Mouse (Mus musculus) limb, embryonic 13.5 days (tissue): ENCODE results near the gene Galnt9. TPM values are rescaled to one million over a fixed set of nuclear protein-coding genes. Genes with fewer than 3 reads are reported as not detected.

ENCODE experiments used
- ATAC-seq: fragments of 200-750 bp; cut with Nextera tagmentation; 2 replicates; pipeline ENCODE4 v1.8.0; 2017; ENCODE audit warnings: low read depth, moderate number of reproducible peaks, moderate TSS enrichment; ENCODE audit not compliant: low FRiP score
- H3K27ac ChIP-seq: fragments of 300-500 bp; sonication (generic); 2 replicates; pipeline ENCODE4 v1.5.1; 2015; ENCODE audit warnings: inconsistent platforms, mild to moderate bottlenecking, moderate library complexity
- H3K27me3 ChIP-seq: fragments of 300-500 bp; sonication (generic); 2 replicates; pipeline ENCODE4 v1.6.1; 2015; ENCODE audit warnings: mild to moderate bottlenecking, inconsistent platforms
- H3K36me3 ChIP-seq: fragments of 300-500 bp; sonication (generic); 2 replicates; pipeline ENCODE4 v1.6.1; 2015; ENCODE audit warnings: inconsistent platforms, mild to moderate bottlenecking, moderate library complexity
- H3K4me1 ChIP-seq: fragments of 300-500 bp; sonication (generic); 2 replicates; pipeline ENCODE4 v1.6.1; 2015; ENCODE audit warnings: inconsistent platforms
- H3K4me2 ChIP-seq: fragments of 300-500 bp; sonication (generic); replicated peaks from 2 replicates; pipeline ENCODE4 v1.6.1; 2015; ENCODE audit warnings: inconsistent platforms, mild to moderate bottlenecking, moderate library complexity
- H3K4me3 ChIP-seq: fragments of 300-500 bp; sonication (generic); 2 replicates; pipeline ENCODE4 v1.5.1; 2015; ENCODE audit warnings: moderate library complexity, mild to moderate bottlenecking, inconsistent platforms
- H3K9ac ChIP-seq: fragments of 300-500 bp; sonication (generic); 2 replicates; pipeline ENCODE4 v1.6.1; 2015; ENCODE audit warnings: mild to moderate bottlenecking, inconsistent platforms
- H3K9me3 ChIP-seq: fragments of 300-500 bp; sonication (generic); 2 replicates; pipeline ENCODE4 v1.6.1; 2016; ENCODE audit warnings: inconsistent platforms
- WGBS: fragments of 180-500 bp; shearing (Covaris S2); methylation state at CpG from one replicate; pipeline ENCODE4 v1.1.7; 2015; 5-methylcytosine and 5-hydroxymethylcytosine counted together
- polyA plus RNA-seq: library from polyadenylated mRNA; unstranded; fragments of >200 nt; fragmentation: Nextera tagmentation; extraction: Ambion mirVana; gene quantifications from 2 replicates; pipeline ENCODE4 v1.2.1, GENCODE M21; 2015

The Galnt9 gene
- polyA plus RNA-seq, 1 experiment from 2014 or later = 0.55 TPM

DNA sequence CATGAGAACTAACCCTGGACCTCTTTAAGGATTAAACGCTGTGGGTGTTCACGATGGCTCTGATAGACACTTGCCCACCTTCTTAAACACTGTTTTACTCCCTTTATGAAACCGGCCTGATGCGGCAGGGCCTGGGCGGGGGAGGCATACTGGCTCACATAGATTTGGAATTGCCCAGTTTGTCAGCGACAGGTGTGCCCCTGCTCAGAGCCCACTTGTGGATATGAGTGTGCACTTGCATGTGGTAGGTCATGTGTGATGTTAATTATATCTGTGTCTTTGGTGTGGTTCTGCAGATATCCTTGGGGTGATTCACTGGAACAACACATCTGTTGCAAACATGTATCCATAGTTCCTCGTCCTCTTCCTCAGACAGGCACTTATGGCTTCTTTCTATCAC, 66.3 kb downstream of the Galnt9 start:
- H3K4me3 ChIP-seq = no peak overlapping the region
- WGBS = 74% methylated on average over 7 of the region's 7 CpGs

DNA sequence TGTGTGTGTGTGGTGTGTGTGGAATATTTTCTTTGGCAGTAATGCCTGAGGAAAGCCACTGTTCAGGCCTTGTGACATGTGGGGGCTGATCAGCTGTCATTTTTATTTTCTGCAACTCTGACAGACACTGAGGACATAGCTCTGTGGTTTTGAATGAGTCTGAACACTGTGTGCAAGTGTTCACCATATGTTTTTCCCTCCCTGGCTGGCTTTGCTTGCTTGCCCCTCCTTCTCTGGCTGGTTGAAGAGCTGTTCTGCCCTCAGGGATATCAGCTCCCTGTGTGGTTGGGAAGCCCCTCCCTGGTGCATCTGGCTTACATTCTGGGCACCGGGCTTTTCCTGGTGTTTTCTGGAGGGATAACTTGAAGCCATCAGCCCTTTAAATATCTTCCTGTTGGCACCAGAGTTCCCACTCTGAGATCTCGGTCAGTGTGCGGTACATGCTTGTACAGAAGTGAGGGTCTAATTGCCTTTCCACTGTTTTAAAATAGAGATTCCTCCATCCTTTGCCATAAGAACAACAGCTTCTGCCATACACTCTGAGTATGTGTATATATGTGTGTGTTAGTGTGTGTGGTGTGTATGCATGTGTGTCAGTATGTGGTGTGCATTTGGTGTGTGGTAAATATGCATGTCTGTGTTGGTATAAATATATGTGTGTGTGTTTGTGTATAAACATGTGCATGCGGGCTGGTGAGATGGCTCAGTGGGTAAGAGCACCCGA, 67.4 kb downstream of the Galnt9 start:
- ATAC-seq = peak; percentile 71
- no peak overlapping the region for H3K4me3 ChIP-seq
- no peaks in the 10 kb centered on the region for H3K36me3 ChIP-seq
- WGBS = 40% methylated on average over 5 of the region's 5 CpGs
- no peak overlapping the region for H3K4me2 ChIP-seq
- no peak overlapping the region for H3K9ac ChIP-seq
- peak overlapping the region; percentile 0; the same call in 1 of the 2 replicates for H3K27ac ChIP-seq
- no peaks in the 10 kb centered on the region for H3K27me3 ChIP-seq
- H3K4me1 ChIP-seq = peaks cover 3% of the 10 kb centered on the region; the same call in 1 of the 2 replicates
- no peaks in the 10 kb centered on the region for H3K9me3 ChIP-seq

More for the DNA sequence above, 66.3 kb downstream of the Galnt9 start:
- no peak for ATAC-seq
- Histone ChIP-seq H3K9ac (no peak overlapping the region), H3K27me3 (no peaks in the 10 kb centered on the region), H3K36me3 (no peaks in the 10 kb centered on the region), H3K4me1 (peaks cover 3% of the 10 kb centered on the region; the same call in 1 of the 2 replicates), H3K4me2 (no peak overlapping the region), H3K9me3 (no peaks in the 10 kb centered on the region), H3K27ac (no peak overlapping the region)

DNA sequence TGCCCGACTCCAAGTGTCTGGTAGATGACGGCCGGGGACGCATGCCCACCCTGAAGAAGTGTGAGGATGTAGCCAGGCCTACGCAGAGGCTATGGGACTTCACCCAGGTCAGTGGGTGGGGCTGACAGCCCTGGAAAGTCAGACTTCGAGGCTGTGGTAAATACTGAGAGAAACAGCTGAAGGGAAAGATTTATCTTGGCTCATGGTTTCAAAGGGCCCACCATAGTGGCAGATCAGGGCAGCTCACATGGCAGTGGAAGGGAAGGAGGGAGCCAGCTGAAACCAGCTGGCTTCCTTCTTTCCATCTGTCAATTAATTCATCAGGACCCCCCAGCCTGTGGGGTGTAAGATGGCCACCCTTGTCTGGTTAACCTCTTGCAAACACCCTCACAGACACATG, 75.1 kb downstream of the Galnt9 start:
- WGBS = 80% methylated on average over 6 of the region's 6 CpGs
- no peak overlapping the region for H3K4me2 ChIP-seq
- H3K9me3 ChIP-seq = no peaks in the 10 kb centered on the region
- no peak overlapping the region for H3K27ac ChIP-seq
- H3K36me3 ChIP-seq = no peaks in the 10 kb centered on the region
- no peak overlapping the region for H3K4me3 ChIP-seq
- no peaks in the 10 kb centered on the region for H3K27me3 ChIP-seq
- H3K9ac ChIP-seq = no peak overlapping the region
- no peak for ATAC-seq
- no peaks in the 10 kb centered on the region for H3K4me1 ChIP-seq

DNA sequence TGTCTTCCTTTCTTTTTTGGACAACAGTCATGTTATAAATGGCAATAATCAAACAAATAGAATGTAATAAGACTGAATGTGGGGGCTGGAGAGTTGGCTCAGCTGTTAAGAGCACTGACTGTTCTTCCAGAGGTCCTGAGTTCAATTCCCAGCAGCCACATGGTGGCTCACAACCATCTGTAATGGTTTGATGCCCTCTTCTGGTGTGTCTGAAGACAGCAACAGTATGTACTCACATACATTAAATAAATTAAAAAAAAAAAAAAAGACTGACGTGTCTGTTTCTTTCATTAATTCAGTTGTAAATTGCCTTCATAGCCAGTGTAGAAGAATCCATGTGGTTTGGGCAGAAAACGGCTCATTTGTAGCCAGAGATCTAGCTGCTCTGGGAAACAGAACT, 80.2 kb downstream of the Galnt9 start:
- peaks cover 7% of the 10 kb centered on the region for H3K4me1 ChIP-seq
- H3K27ac ChIP-seq = no peak overlapping the region
- peaks cover 7% of the 10 kb centered on the region; the same call in 1 of the 2 replicates for H3K27me3 ChIP-seq
- ATAC-seq = no peak
- H3K4me3 ChIP-seq = no peak overlapping the region
- WGBS = 59% methylated on average over 2 of the region's 2 CpGs
- no peaks in the 10 kb centered on the region for H3K36me3 ChIP-seq
- no peaks in the 10 kb centered on the region for H3K9me3 ChIP-seq
- no peak overlapping the region for H3K4me2 ChIP-seq
- no peak overlapping the region for H3K9ac ChIP-seq

DNA sequence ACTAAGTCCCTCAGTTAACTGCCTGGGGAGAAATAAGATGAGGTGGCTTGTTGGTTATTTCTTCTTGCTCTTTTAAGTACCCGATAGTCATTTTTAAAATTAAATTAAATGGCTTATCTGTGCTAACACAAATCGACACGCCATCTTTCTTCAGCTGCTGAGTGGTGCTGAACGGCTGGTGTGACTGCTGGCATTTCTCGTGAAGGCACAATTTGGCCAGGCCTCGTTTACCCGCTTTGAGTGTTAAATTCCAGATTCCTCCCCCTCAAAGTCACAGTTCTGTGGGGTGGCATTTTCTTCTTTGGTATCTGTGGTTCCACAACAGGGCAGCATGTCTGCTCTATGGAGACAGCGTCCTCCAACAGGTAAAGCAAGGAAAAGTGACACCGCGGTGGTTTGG, 83.2 kb downstream of the Galnt9 start:
- H3K27ac ChIP-seq = no peak overlapping the region
- H3K4me1 ChIP-seq = peaks cover 7% of the 10 kb centered on the region
- H3K27me3 ChIP-seq = peaks cover 7% of the 10 kb centered on the region; the same call in 1 of the 2 replicates
- 57% methylated on average over 10 of the region's 10 CpGs for WGBS
- no peak overlapping the region for H3K4me3 ChIP-seq
- ATAC-seq = no peak
- H3K9ac ChIP-seq = no peak overlapping the region
- no peaks in the 10 kb centered on the region for H3K36me3 ChIP-seq
- H3K4me2 ChIP-seq = no peak overlapping the region
- no peaks in the 10 kb centered on the region for H3K9me3 ChIP-seq

DNA sequence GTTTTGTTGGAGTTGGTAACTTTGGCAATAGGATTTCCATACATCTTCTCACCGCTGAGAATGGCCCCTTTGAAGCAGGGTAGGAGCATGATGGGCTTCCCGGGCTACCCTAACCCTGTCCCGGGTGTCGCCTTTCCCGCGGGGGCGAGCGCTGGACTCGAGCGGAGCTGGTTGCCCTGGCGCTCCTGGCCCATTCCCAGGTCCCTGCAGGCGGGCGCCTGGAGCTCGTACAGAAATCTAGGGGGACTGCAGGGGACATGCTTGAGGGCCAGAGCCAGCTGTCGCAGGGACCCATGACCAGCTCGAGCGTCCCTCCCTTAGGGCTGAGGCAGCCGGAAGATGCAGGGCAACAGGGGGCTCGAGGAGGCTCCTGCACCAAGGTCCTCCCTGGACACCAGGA, 84.0 kb downstream of the Galnt9 start:
- Histone ChIP-seq H3K4me3 (0 out of 2 replicates have a peak overlapping the region, but pooled peaks have one; percentile 2), H3K9me3 (no peaks in the 10 kb centered on the region)
- 11% methylated on average over 19 of the region's 19 CpGs for WGBS

DNA sequence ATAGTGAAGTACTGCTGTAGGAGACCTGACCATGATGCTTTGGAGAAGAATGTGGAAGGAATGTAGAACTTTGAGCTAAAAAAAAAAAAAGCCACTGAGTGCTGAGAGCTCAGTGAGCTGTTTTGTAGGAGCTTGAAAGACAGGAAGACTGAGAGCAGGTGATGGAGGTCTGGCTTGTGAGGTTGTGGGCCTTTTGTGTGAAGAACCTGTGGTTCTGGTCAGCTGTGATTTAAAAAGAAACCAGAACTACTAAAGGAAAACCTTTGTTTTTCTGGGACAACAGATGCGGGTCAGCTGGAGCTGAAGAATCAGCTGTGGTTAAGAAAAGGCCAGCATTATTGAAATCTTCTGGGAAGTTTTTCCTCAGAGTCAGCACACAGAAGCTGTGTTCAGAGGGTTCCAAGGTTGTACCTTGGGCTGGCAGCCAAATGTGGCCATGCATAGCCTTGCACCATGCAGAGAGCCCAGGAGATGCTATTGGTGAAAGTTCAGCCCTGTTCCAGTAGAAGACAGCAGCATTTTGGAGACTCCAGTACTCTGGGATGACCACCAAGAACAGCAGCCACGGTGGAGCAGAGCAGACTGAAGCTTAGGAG, 85.5 kb downstream of the Galnt9 start:
- Histone ChIP-seq H3K27me3 (peaks cover 7% of the 10 kb centered on the region; the same call in 1 of the 2 replicates), H3K9ac (no peak overlapping the region), H3K4me2 (no peak overlapping the region), H3K27ac (no peak overlapping the region), H3K36me3 (no peaks in the 10 kb centered on the region), H3K4me1 (peaks cover 7% of the 10 kb centered on the region), H3K9me3 (no peaks in the 10 kb centered on the region), H3K4me3 (no peak overlapping the region)
- no peak for ATAC-seq
- WGBS = 73% methylated on average over 2 of the region's 2 CpGs

More for the DNA sequence above, 84.0 kb downstream of the Galnt9 start:
- 0 out of 2 replicates have a peak overlapping the region, but pooled peaks have one; percentile 8 for H3K9ac ChIP-seq
- peak overlapping the region; percentile 47 for H3K4me2 ChIP-seq
- no peaks in the 10 kb centered on the region for H3K36me3 ChIP-seq
- H3K27ac ChIP-seq = no peak overlapping the region
- H3K27me3 ChIP-seq = peaks cover 7% of the 10 kb centered on the region; the same call in 1 of the 2 replicates
- H3K4me1 ChIP-seq = peaks cover 7% of the 10 kb centered on the region
- ATAC-seq = no peak

DNA sequence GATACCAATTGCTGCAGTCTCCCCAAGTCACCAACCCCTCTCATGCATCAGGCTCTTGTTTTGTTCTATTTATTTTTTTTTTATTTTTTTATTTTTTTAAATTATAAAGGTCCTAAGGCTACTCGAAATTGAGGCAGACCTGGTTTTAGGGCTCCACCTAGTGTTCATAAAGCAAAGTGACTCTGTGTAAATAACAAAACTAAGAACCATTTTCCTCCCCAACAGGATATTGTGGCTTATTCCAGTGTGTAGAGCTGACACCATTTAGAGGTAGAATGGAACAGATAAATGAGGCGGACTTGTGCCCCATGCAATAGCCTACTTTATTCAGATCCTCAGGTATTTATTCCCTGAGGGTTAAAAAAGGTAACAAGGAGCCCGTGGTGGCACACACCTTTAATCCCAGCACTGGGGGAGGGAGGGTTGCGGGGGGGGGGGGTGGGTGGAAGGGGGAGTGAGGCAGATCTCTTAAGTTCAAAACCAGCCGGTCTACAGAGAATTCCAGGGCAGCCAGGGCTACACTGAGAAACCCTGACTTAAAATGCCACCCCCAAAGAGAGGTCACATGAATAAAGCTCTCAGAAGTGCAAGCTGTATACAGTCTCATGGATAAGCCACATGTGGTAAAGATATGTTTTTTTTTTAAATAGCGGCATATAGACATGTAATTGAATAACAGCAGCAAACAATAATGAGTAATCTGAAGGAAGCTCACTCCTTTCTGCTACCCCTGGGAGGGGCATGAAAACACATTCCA, 92.0 kb downstream of the Galnt9 start:
- WGBS = 39% methylated on average over 6 of the region's 6 CpGs
- no peaks in the 10 kb centered on the region for H3K36me3 ChIP-seq
- H3K4me1 ChIP-seq = no peaks in the 10 kb centered on the region
- no peaks in the 10 kb centered on the region for H3K9me3 ChIP-seq
- H3K27ac ChIP-seq = no peak overlapping the region
- H3K4me3 ChIP-seq = no peak overlapping the region
- H3K27me3 ChIP-seq = no peaks in the 10 kb centered on the region
- no peak for ATAC-seq
- no peak overlapping the region for H3K4me2 ChIP-seq
- H3K9ac ChIP-seq = no peak overlapping the region

DNA sequence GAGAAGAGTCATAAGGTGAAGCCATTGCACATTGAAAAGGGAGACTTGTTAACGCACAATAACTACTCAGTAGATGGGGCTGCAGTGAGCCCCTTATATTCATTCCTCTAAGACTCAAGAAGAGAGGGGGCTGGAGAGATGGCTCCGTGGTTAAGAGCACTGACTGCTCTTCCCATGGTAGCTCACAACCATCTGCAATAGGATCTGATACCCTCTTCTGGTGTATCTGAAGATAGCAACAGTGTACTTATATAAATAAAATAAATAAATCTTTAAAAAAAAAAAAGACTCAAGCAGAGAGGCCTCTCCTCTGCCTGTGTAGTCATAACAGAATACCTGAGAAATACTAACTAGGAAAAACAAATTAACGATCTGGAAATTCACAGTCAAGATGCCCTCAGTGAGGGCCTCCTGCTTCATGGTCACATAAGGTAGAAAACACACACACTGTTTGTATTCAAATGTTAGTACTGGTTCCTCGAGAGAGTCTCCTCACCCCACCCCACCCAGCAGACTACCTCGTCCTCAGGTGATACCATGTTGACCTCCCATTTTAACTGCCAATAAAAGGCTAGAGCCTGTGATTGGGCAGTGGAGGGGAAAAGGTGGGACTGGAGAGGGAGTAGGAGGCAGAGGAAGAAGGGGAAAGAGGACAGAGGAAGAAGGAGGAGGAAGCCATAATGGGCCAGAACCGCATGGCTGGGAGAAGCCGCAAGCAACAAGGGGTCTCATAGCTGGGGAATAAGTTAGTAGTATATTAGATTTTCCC, 94.3 kb downstream of the Galnt9 start:
- no peaks in the 10 kb centered on the region for H3K27me3 ChIP-seq
- H3K9ac ChIP-seq = no peak overlapping the region
- ATAC-seq = no peak
- H3K4me3 ChIP-seq = no peak overlapping the region
- no peaks in the 10 kb centered on the region for H3K9me3 ChIP-seq
- H3K4me1 ChIP-seq = no peaks in the 10 kb centered on the region
- H3K4me2 ChIP-seq = no peak overlapping the region
- no peaks in the 10 kb centered on the region for H3K36me3 ChIP-seq
- WGBS = 77% methylated on average over 7 of the region's 7 CpGs
- H3K27ac ChIP-seq = no peak overlapping the region

DNA sequence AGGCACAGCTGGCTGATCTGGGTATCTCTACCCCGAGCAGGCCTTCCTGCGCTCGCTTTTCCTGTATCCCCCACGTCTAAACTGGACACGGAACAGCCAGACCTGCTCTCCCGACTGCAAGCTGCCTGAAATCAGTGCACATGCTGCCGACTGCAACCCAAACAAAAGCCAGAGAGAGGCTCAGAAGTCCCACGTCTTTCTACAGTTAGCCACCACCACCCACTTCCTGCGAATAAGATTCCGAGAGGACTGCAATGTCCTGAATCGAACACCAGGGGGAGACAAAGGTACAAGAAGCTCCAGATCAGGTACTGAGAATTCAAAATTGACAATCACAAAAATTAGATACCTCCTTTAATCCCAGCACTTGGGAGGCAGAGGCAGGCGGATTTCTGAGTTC, 95.3 kb downstream of the Galnt9 start:
- no peak for ATAC-seq
- no peak overlapping the region for H3K27ac ChIP-seq
- H3K36me3 ChIP-seq = no peaks in the 10 kb centered on the region
- H3K4me1 ChIP-seq = no peaks in the 10 kb centered on the region
- H3K9ac ChIP-seq = peak overlapping the region; percentile 40; the same call in 1 of the 2 replicates
- H3K27me3 ChIP-seq = no peaks in the 10 kb centered on the region
- H3K4me3 ChIP-seq = peak overlapping the region; percentile 21
- H3K4me2 ChIP-seq = peak overlapping the region; percentile 51
- 26% methylated on average over 12 of the region's 12 CpGs for WGBS
- no peaks in the 10 kb centered on the region for H3K9me3 ChIP-seq

DNA sequence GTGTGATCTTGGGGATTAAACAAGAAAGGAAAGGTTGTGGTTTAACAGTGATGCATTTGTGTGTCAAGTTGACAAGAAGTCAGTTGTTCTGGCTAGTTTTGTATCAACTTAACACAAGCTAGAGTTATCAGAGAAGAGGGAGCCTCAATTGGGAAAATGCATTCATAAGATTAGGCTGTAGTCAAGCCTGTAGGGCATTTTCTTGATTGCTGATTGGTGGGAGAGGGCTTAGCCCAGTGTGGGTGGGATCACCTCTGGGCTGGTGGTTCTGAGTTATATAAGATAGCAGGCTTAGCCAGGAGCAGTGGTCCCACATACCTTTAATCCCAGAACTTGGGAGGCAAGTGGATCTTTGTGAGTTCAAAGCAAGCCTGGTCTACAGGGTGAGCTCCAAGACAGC, 102.2 kb downstream of the Galnt9 start:
- Histone ChIP-seq H3K9me3 (0 out of 2 replicates have a peak, but pooled peaks cover 6% of the 10 kb centered on the region), H3K9ac (no peak overlapping the region), H3K27me3 (no peaks in the 10 kb centered on the region), H3K27ac (no peak overlapping the region), H3K4me3 (no peak overlapping the region), H3K4me1 (no peaks in the 10 kb centered on the region), H3K36me3 (peaks cover 63% of the 10 kb centered on the region), H3K4me2 (no peak overlapping the region)
- no peak for ATAC-seq
